15 mouse cellular contexts compared by ENCODE assay signal in genomic region chr14:21559447-21559846, GRCm38 (mm10).
A peak's percentile ranks its signal among the peaks of the same experiment; 100 is the strongest.
DNase-seq lines count a peak whose midpoint lies in the region; ATAC-seq lines count a peak whose summit lies in the region.
"Had no signal": no experiment of that assay in that cellular context is flagged by ENCODE, and none has a peak within 500 bp of the region (broad histone marks: within the 10 kb centered on the region; RNA-seq: fewer than 3 reads in every experiment).

No protein-coding gene starts in this region.

- H3K27me3 ChIP-seq in limb, embryonic 15.5 days, result no peaks in the 10 kb centered on the region
- H3K27me3 ChIP-seq in limb, embryonic 10.5 days (ENCODE audit: low read depth, poor library complexity, severe bottlenecking), result no peaks in the 10 kb centered on the region
- no peaks in the 10 kb centered on the region for H3K27me3 ChIP-seq in stomach, embryonic 16.5 days (ENCODE audit: control insufficient read depth, insufficient read depth, low read length)

- 68% methylated on average over 7 of the region's 7 CpGs for WGBS in limb, embryonic 15.5 days
- WGBS in limb, embryonic 10.5 days, result 90% methylated on average over 7 of the region's 7 CpGs
- WGBS in stomach, embryonic 16.5 days, result 60% methylated on average over 7 of the region's 7 CpGs

- H3K36me3 ChIP-seq in limb, embryonic 15.5 days, result no peaks in the 10 kb centered on the region
- H3K36me3 ChIP-seq in limb, embryonic 10.5 days, result no peaks in the 10 kb centered on the region; the same call in 1 of the 2 replicates
- no peaks in the 10 kb centered on the region for H3K36me3 ChIP-seq in stomach, embryonic 16.5 days (ENCODE audit: control insufficient read depth, insufficient read depth, low read length)

- ATAC-seq in limb, embryonic 15.5 days (ENCODE audit: insufficient number of reproducible peaks, low FRiP score, low TSS enrichment, low read depth), result no peak
- ATAC-seq in stomach, embryonic 16.5 days (ENCODE audit: insufficient read depth, low FRiP score), result 0 out of 2 replicates have a peak, but pooled peaks have one; percentile 14

- peak overlapping the region; percentile 76; the same call in 1 of the 2 replicates for H3K27ac ChIP-seq in limb, embryonic 15.5 days
- H3K27ac ChIP-seq in limb, embryonic 10.5 days, result no peak overlapping the region
- peak overlapping the region; percentile 44; the same call in 1 of the 2 replicates for H3K27ac ChIP-seq in stomach, embryonic 16.5 days (ENCODE audit: low read length)

- no peak overlapping the region for H3K4me2 ChIP-seq in limb, embryonic 15.5 days
- H3K4me2 ChIP-seq in stomach, embryonic 16.5 days (ENCODE audit: low read depth, low read length), result no peak overlapping the region
- H3K4me2 ChIP-seq: lung, embryonic 14.5 days; midbrain, embryonic 11.5 days had no signal

- intact Hi-C loops in left cerebral cortex, postnatal 36 days (cut with DNase I), result no loop called here

- no peak overlapping the region for H3K9ac ChIP-seq in limb, embryonic 15.5 days
- H3K9ac ChIP-seq in stomach, embryonic 16.5 days (ENCODE audit: low read length), result no peak overlapping the region
- H3K9ac ChIP-seq: lung, embryonic 14.5 days had no signal

- DNase-seq in limb, embryonic 10.5 days (ENCODE audit: low spot score), result no peak
- DNase-seq in fat pad, adult 2 months (ENCODE audit: extremely low read depth, low read depth, low spot score), result peak; percentile 64
- DNase-seq in kidney, postnatal 36 days, result peak; percentile 77
- DNase-seq in frontal cortex, postnatal 14 days (ENCODE audit: low spot score in 2 of 2), result no peak
- DNase-seq in left cerebral cortex, postnatal 36 days (ENCODE audit: low spot score in 2 of 2), result no peak
- DNase-seq: adrenal gland, postnatal 14 days; cerebellum, postnatal 10 days; heart, postnatal 14 days; layer of hippocampus, adult 9-11 months; left cerebral cortex, postnatal 4 days; lung, embryonic 14.5 days; right cerebral cortex, postnatal 14 days had no signal

- no peak overlapping the region for H3K4me3 ChIP-seq in limb, embryonic 15.5 days
- no peak overlapping the region for H3K4me3 ChIP-seq in limb, embryonic 10.5 days
- no peak overlapping the region for H3K4me3 ChIP-seq in stomach, embryonic 16.5 days (replicated peaks; ENCODE audit: low read length)

- peaks cover 37% of the 10 kb centered on the region for H3K4me1 ChIP-seq in limb, embryonic 15.5 days
- H3K4me1 ChIP-seq in limb, embryonic 10.5 days, result peaks cover 33% of the 10 kb centered on the region
- H3K4me1 ChIP-seq in stomach, embryonic 16.5 days (ENCODE audit: control insufficient read depth, insufficient read depth, low read length), result peaks cover 24% of the 10 kb centered on the region

- no peaks in the 10 kb centered on the region for H3K9me3 ChIP-seq in limb, embryonic 15.5 days
- no peaks in the 10 kb centered on the region for H3K9me3 ChIP-seq in limb, embryonic 10.5 days (replicated peaks)
- no peaks in the 10 kb centered on the region for H3K9me3 ChIP-seq in stomach, embryonic 16.5 days (replicated peaks; ENCODE audit: control insufficient read depth, low read length)

Comparison
In these comparisons a context has a peak if more than half of its experiments do, and no peak if none do; other contexts are left out.
1. DNase-seq: peak in fat pad, adult 2 months (single experiment) and kidney, postnatal 36 days (2 of 2); none in limb, embryonic 10.5 days (single experiment), frontal cortex, postnatal 14 days (0 of 2) and left cerebral cortex, postnatal 36 days (0 of 2).